8 mouse cellular contexts compared by ENCODE assay signal in genomic region chr1:153332444-153333295, GRCm38 (mm10). TPM values are rescaled to one million over a fixed set of nuclear protein-coding genes. Genes with fewer than 3 reads are reported as not detected.
DNase-seq lines count a peak whose midpoint lies in the region; ATAC-seq and TF ChIP-seq lines count a peak whose summit lies in the region.

Gene Lamc1, minus strand, starts transcription at chr1:153332786.

- TF ChIP-seq EP300 in liver, postnatal 0 days (IDR thresholded peaks at IDR 0.05; ENCODE audit: low read depth): no peak

- H3K4me1 ChIP-seq in forebrain, embryonic 14.5 days (ENCODE audit: control insufficient read depth, insufficient read depth, low read length): peaks cover 23% of the 10 kb centered on the region
- H3K4me1 ChIP-seq in liver, postnatal 0 days (ENCODE audit: insufficient read depth): peaks cover 13% of the 10 kb centered on the region
- H3K4me1 ChIP-seq in neural tube, embryonic 14.5 days (ENCODE audit: control insufficient read depth, insufficient read depth, low read length): peaks cover 21% of the 10 kb centered on the region
- H3K4me1 ChIP-seq in testis, adult 2 months (ENCODE audit: control insufficient read depth, insufficient read depth, low read length): peaks cover 8% of the 10 kb centered on the region

- TF ChIP-seq POLR2A in testis, adult 2 months (IDR thresholded peaks at IDR 0.05; ENCODE audit: control insufficient read depth, low read depth, low read length): 0 out of 2 replicates have a peak, but pooled peaks have one; percentile 39

- H3K27me3 ChIP-seq in forebrain, embryonic 14.5 days (replicated peaks; ENCODE audit: control insufficient read depth, insufficient read depth, low read length): no peaks in the 10 kb centered on the region
- peaks cover 4% of the 10 kb centered on the region; the same call in 1 of the 2 replicates for H3K27me3 ChIP-seq in liver, postnatal 0 days (ENCODE audit: insufficient read depth, low read length)
- no peaks in the 10 kb centered on the region for H3K27me3 ChIP-seq in neural tube, embryonic 14.5 days (ENCODE audit: control insufficient read depth, insufficient read depth, low read length)
- no peaks in the 10 kb centered on the region; the same call in 1 of the 2 replicates for H3K27me3 ChIP-seq in testis, adult 2 months (ENCODE audit: control insufficient read depth, insufficient read depth, low read length)

- DNase-seq in ES-CJ7 (ENCODE audit: low read depth, low spot score): peak; percentile 99
- peak; percentile 48 for DNase-seq in c-Kit-positive CD71-positive TER-119-negative erythroid progenitor cells, embryonic 14.5 days (ENCODE audit: low read depth)
- DNase-seq in forebrain, embryonic 14.5 days (ENCODE audit: low spot score): peak; percentile 92
- peak; percentile 95 to 96 for DNase-seq in heart, postnatal 10 days
- DNase-seq in kidney, postnatal 4 days: peak; percentile 95 to 98
- peak; percentile 90 for DNase-seq in liver, postnatal 0 days

- no peaks in the 10 kb centered on the region for H3K9me3 ChIP-seq in forebrain, embryonic 14.5 days (replicated peaks; ENCODE audit: control insufficient read depth, low read length)
- H3K9me3 ChIP-seq in liver, postnatal 0 days (ENCODE audit: low read length): no peaks in the 10 kb centered on the region
- H3K9me3 ChIP-seq in neural tube, embryonic 14.5 days (ENCODE audit: control insufficient read depth, low read length): no peaks in the 10 kb centered on the region

- H3K4me2 ChIP-seq in forebrain, embryonic 14.5 days (ENCODE audit: low read length): peak within 1 kb of the TSS; percentile 95
- H3K4me2 ChIP-seq in liver, postnatal 0 days (ENCODE audit: low read depth, low read length): peak within 1 kb of the TSS; percentile 91
- H3K4me2 ChIP-seq in neural tube, embryonic 14.5 days (ENCODE audit: low read depth, low read length): peak within 1 kb of the TSS; percentile 95

- ATAC-seq in forebrain, embryonic 14.5 days: peak; percentile 95
- peak; percentile 86 for ATAC-seq in liver, postnatal 0 days
- peak; percentile 90 for ATAC-seq in neural tube, embryonic 14.5 days (ENCODE audit: low read depth)

- intact Hi-C loops in heart, postnatal 10 days (cut with DNase I): loop anchor here (2.0 to 5.0 kb wide), 4 partner anchors 22 to 65 kb away; no protein-coding TSS in a partner anchor

- H3K36me3 ChIP-seq in forebrain, embryonic 14.5 days (ENCODE audit: control insufficient read depth, insufficient read depth, low read length): no peaks in the 10 kb centered on the region
- H3K36me3 ChIP-seq in liver, postnatal 0 days (replicated peaks; ENCODE audit: insufficient read depth, low read length): no peaks in the 10 kb centered on the region
- no peaks in the 10 kb centered on the region for H3K36me3 ChIP-seq in neural tube, embryonic 14.5 days (ENCODE audit: control insufficient read depth, insufficient read depth, low read length)
- H3K36me3 ChIP-seq in testis, adult 2 months (ENCODE audit: control insufficient read depth, insufficient read depth, low read length): no peaks in the 10 kb centered on the region

- H3K4me3 ChIP-seq in forebrain, embryonic 14.5 days (ENCODE audit: low read depth, low read length): peak within 1 kb of the TSS; percentile 86
- peak within 1 kb of the TSS; percentile 83 for H3K4me3 ChIP-seq in liver, postnatal 0 days (ENCODE audit: low read depth, low read length)
- peak within 1 kb of the TSS; percentile 96 for H3K4me3 ChIP-seq in neural tube, embryonic 14.5 days (ENCODE audit: low read depth, low read length)
- peak within 1 kb of the TSS; percentile 94 for H3K4me3 ChIP-seq in testis, adult 2 months (ENCODE audit: control insufficient read depth, low read depth, low read length)

- peak within 1 kb of the TSS; percentile 88 for H3K9ac ChIP-seq in forebrain, embryonic 14.5 days (ENCODE audit: low read length)
- H3K9ac ChIP-seq in liver, postnatal 0 days (replicated peaks): peak within 1 kb of the TSS; percentile 79
- H3K9ac ChIP-seq in neural tube, embryonic 14.5 days (replicated peaks; ENCODE audit: low read depth, low read length): peak within 1 kb of the TSS; percentile 87

- peak within 1 kb of the TSS; percentile 85 for H3K27ac ChIP-seq in forebrain, embryonic 14.5 days (ENCODE audit: low read depth, low read length)
- peak within 1 kb of the TSS; percentile 93 for H3K27ac ChIP-seq in liver, postnatal 0 days (ENCODE audit: low read depth)
- H3K27ac ChIP-seq in neural tube, embryonic 14.5 days (ENCODE audit: low read depth, low read length): peak within 1 kb of the TSS; percentile 83
- H3K27ac ChIP-seq in testis, adult 2 months (ENCODE audit: control insufficient read depth, insufficient read depth, low read depth, low read length): peak within 1 kb of the TSS; percentile 61

- WGBS in forebrain, embryonic 14.5 days: under 1% methylated on average over 72 of the region's 85 CpGs
- under 1% methylated on average over 54 of the region's 85 CpGs for WGBS in liver, postnatal 0 days (ENCODE audit: insufficient replicate concordance)
- under 1% methylated on average over 36 of the region's 85 CpGs for WGBS in neural tube, embryonic 14.5 days

- TF ChIP-seq CTCF in liver, postnatal 0 days (IDR thresholded peaks at IDR 0.05; ENCODE audit: low read depth): no peak
- TF ChIP-seq CTCF in testis, adult 2 months (IDR thresholded peaks at IDR 0.05; ENCODE audit: control insufficient read depth, insufficient read depth, insufficient replicate concordance, low read depth, low read length): no peak

RNA-seq across cellular contexts. Expression of gene Lamc1, which starts in this region (rescaled TPM):
- polyA plus RNA-seq in forebrain, embryonic 14.5 days (2014; fragmentation: Nextera tagmentation; extraction: Ambion mirVana): 17.2 and 17.7 TPM in 2 replicates
- total RNA-seq in heart, postnatal 10 days (2021): 100 to 1,000 TPM; 415 to 420 TPM
- polyA plus RNA-seq in liver, postnatal 0 days (2015; fragmentation: Nextera tagmentation; extraction: Ambion mirVana): 9.6 and 11.5 TPM in 2 replicates
- polyA plus RNA-seq in neural tube, embryonic 14.5 days (2014; fragmentation: Nextera tagmentation; extraction: Ambion mirVana): 17.2 and 39.2 TPM in 2 replicates
- 6.2 and 7.2 TPM in 2 replicates for polyA plus RNA-seq in testis, adult 2 months (2012; rRNA removed)

Comparison
In these comparisons a context has a peak if more than half of its experiments do, and no peak if none do; other contexts are left out.
1. Peak in every context shown above with its lines: DNase-seq, ATAC-seq, H3K4me3 ChIP-seq and H3K27ac ChIP-seq.
2. DNase-seq: peak in every context shown above with its lines; median percentile 99 in ES-CJ7; 96 in kidney, postnatal 4 days; 96 in heart, postnatal 10 days; 92 in forebrain, embryonic 14.5 days; 90 in liver, postnatal 0 days; 48 in c-Kit-positive CD71-positive TER-119-negative erythroid progenitor cells, embryonic 14.5 days.